Mouse (Mus musculus) MEL (cell line): ENCODE data around the gene Gm49336. TPM values are rescaled to one million over a fixed set of nuclear protein-coding genes. Genes with fewer than 3 reads are reported as not detected.

Experiments used
- DNase-seq: peaks from one replicate; pipeline ENCODE4 v3.0.0; 2011; ENCODE audit warnings: low read depth, low spot score
- H3K27ac ChIP-seq: 2 replicates; pipeline ENCODE4 v1.5.1; 2012; ENCODE audit warnings: low read depth, mild to moderate bottlenecking, control low read depth, low read length, moderate library complexity; ENCODE audit not compliant: control insufficient read depth
- H3K27me3 ChIP-seq, 2 experiments: fragments of 150-350 bp in 1 of 2; sonication (generic) in 1 of 2; 2 replicates each; pipeline ENCODE4 v1.6.1; 2012; ENCODE audit warnings: low read length in 2 of 2, mild to moderate bottlenecking in 2 of 2, improper control_type of control experiment in 1 of 2, moderate library complexity in 1 of 2; ENCODE audit not compliant: insufficient read depth in 2 of 2, control insufficient read depth in 1 of 2
- H3K36me3 ChIP-seq, 2 experiments: 2 replicates each; pipeline ENCODE4 v1.6.1; 2012 to 2014; ENCODE audit warnings: low read length in 2 of 2, improper control_type of control experiment in 1 of 2, inconsistent platforms in 1 of 2, mild to moderate bottlenecking in 1 of 2; ENCODE audit not compliant: insufficient read depth in 2 of 2, control insufficient read depth in 1 of 2
- H3K4me1 ChIP-seq, 2 experiments: fragments of 150-350 bp in 1 of 2; sonication (generic) in 1 of 2; 2 replicates each; pipeline ENCODE4 v1.6.1; 2012; ENCODE audit warnings: low read length in 2 of 2, improper control_type of control experiment in 1 of 2, mild to moderate bottlenecking in 1 of 2; ENCODE audit not compliant: insufficient read depth in 2 of 2, control insufficient read depth in 1 of 2
- H3K4me3 ChIP-seq, 2 experiments: fragments of 150-350 bp in 1 of 2; sonication (generic) in 1 of 2; 2 replicates each; pipeline ENCODE4 v1.5.1; 2012; ENCODE audit warnings: low read depth in 2 of 2, low read length in 2 of 2, mild to moderate bottlenecking in 2 of 2, moderate library complexity in 2 of 2, control low read depth in 1 of 2, improper control_type of control experiment in 1 of 2; ENCODE audit not compliant: control insufficient read depth in 1 of 2, insufficient read depth in 1 of 2
- H3K79me2 ChIP-seq: 2 replicates; pipeline ENCODE4 v1.6.1; 2012; ENCODE audit warnings: mild to moderate bottlenecking, low read length, moderate library complexity; ENCODE audit not compliant: control insufficient read depth, poor library complexity, insufficient read depth
- H3K9ac ChIP-seq: 2 replicates; pipeline ENCODE4 v1.6.1; 2012; ENCODE audit warnings: low read depth, mild to moderate bottlenecking, control low read depth, low read length, moderate library complexity; ENCODE audit not compliant: control insufficient read depth, poor library complexity, severe bottlenecking
- H3K9me3 ChIP-seq: fragments of 150-350 bp; sonication (generic); replicated peaks from 2 replicates; pipeline ENCODE4 v1.6.1; 2012; ENCODE audit warnings: mild to moderate bottlenecking, low read length, improper control_type of control experiment, moderate library complexity; ENCODE audit not compliant: insufficient read depth
- BHLHE40 ChIP-seq: IDR thresholded peaks from 2 replicates; pipeline ENCODE4 v1.6.1; 2012; ENCODE audit warnings: low read depth, mild to moderate bottlenecking, inconsistent platforms, low read length, improper control_type of control experiment, borderline replicate concordance
- E2F4 ChIP-seq: IDR thresholded peaks from 2 replicates; pipeline ENCODE4 v1.6.1; 2011; ENCODE audit warnings: low read depth, low read length, improper control_type of control experiment, borderline replicate concordance
- ELF1 ChIP-seq: IDR thresholded peaks from 2 replicates; pipeline ENCODE4 v1.6.1; 2014; ENCODE audit warnings: low read depth, mild to moderate bottlenecking, inconsistent platforms, low read length, improper control_type of control experiment, moderate library complexity
- EP300 ChIP-seq, 2 experiments: IDR thresholded peaks; 2 replicates each; pipeline ENCODE4 v1.6.1; 2011; ENCODE audit warnings: improper control_type of control experiment in 2 of 2, low read length in 2 of 2, low read depth in 1 of 2, mild to moderate bottlenecking in 1 of 2
- GABPA ChIP-seq: IDR thresholded peaks from 2 replicates; pipeline ENCODE4 v1.6.1; 2012; ENCODE audit warnings: low read depth, mild to moderate bottlenecking, inconsistent platforms, low read length, improper control_type of control experiment, moderate library complexity
- GATA1 ChIP-seq: IDR thresholded peaks from 2 replicates; pipeline ENCODE4 v1.6.1; 2011; ENCODE audit warnings: low read depth, low read length, improper control_type of control experiment
- JUND ChIP-seq: IDR thresholded peaks from 2 replicates; pipeline ENCODE4 v1.6.1; 2011; ENCODE audit warnings: low read depth, mild to moderate bottlenecking, improper control_type of control experiment, low read length
- MAFK ChIP-seq: IDR thresholded peaks from 2 replicates; pipeline ENCODE4 v1.6.1; 2011; ENCODE audit warnings: low read depth, mild to moderate bottlenecking, low read length, improper control_type of control experiment, borderline replicate concordance
- MAX ChIP-seq: IDR thresholded peaks from 2 replicates; pipeline ENCODE4 v1.6.1; 2011; ENCODE audit warnings: low read length, improper control_type of control experiment
- MXI1 ChIP-seq: IDR thresholded peaks from 2 replicates; pipeline ENCODE4 v1.6.1; 2011; ENCODE audit warnings: mild to moderate bottlenecking, low read depth, low read length, improper control_type of control experiment
- MYB ChIP-seq: IDR thresholded peaks from 2 replicates; pipeline ENCODE4 v1.6.1; 2011; ENCODE audit warnings: mild to moderate bottlenecking, low read depth, low read length, improper control_type of control experiment
- MYC ChIP-seq: IDR thresholded peaks from 2 replicates; pipeline ENCODE4 v1.6.1; 2011; ENCODE audit warnings: low read depth, mild to moderate bottlenecking, low read length, improper control_type of control experiment, moderate library complexity
- NELFE ChIP-seq: IDR thresholded peaks from 2 replicates; pipeline ENCODE4 v1.6.1; 2011; ENCODE audit warnings: low read depth, low read length, improper control_type of control experiment
- NRF1 ChIP-seq: IDR thresholded peaks from 2 replicates; pipeline ENCODE4 v1.6.1; 2014; ENCODE audit warnings: low read depth, mild to moderate bottlenecking, inconsistent platforms, low read length, improper control_type of control experiment, moderate library complexity; ENCODE audit not compliant: poor library complexity, insufficient read depth, severe bottlenecking
- POLR2AphosphoS2 ChIP-seq: IDR thresholded peaks from 2 replicates; pipeline ENCODE4 v1.6.1; 2011; ENCODE audit warnings: low read length, improper control_type of control experiment
- POLR2AphosphoS5 ChIP-seq: IDR thresholded peaks from 2 replicates; pipeline ENCODE4 v1.6.1; 2012; ENCODE audit warnings: low read depth, borderline replicate concordance, mild to moderate bottlenecking, inconsistent platforms, low read length, moderate library complexity, mixed read lengths
- SIN3A ChIP-seq: IDR thresholded peaks from 2 replicates; pipeline ENCODE4 v1.6.1; 2012; ENCODE audit warnings: low read length, improper control_type of control experiment, inconsistent platforms
- TBP ChIP-seq: IDR thresholded peaks from 2 replicates; pipeline ENCODE4 v1.8.0; 2011; ENCODE audit warnings: low read depth, low read length, improper control_type of control experiment
- TCF12 ChIP-seq: IDR thresholded peaks from 2 replicates; pipeline ENCODE4 v1.6.1; 2014; ENCODE audit warnings: low read depth, mild to moderate bottlenecking, inconsistent platforms, low read length, improper control_type of control experiment, moderate library complexity
- UBTF ChIP-seq: IDR thresholded peaks from 2 replicates; pipeline ENCODE4 v1.6.1; 2012; ENCODE audit warnings: low read depth, mild to moderate bottlenecking, inconsistent platforms, low read length, improper control_type of control experiment, moderate library complexity, borderline replicate concordance; ENCODE audit not compliant: insufficient read depth
- USF1 ChIP-seq: IDR thresholded peaks from 2 replicates; pipeline ENCODE4 v1.6.1; 2014; ENCODE audit warnings: low read depth, mild to moderate bottlenecking, inconsistent platforms, low read length, improper control_type of control experiment, moderate library complexity
- ZC3H11A ChIP-seq: IDR thresholded peaks from 2 replicates; pipeline ENCODE4 v1.6.1; 2012; ENCODE audit warnings: low read depth, mild to moderate bottlenecking, inconsistent platforms, low read length, improper control_type of control experiment
- ZKSCAN1 ChIP-seq: IDR thresholded peaks from 2 replicates; pipeline ENCODE4 v1.6.1; 2012; ENCODE audit warnings: low read depth, mild to moderate bottlenecking, inconsistent platforms, low read length, improper control_type of control experiment, moderate library complexity
- ZMIZ1 ChIP-seq: IDR thresholded peaks from 2 replicates; pipeline ENCODE4 v1.6.1; 2012; ENCODE audit warnings: low read depth, mild to moderate bottlenecking, inconsistent platforms, low read length, improper control_type of control experiment, moderate library complexity
- polyA plus RNA-seq, 2 experiments: library from polyadenylated mRNA; stranded (reverse) in 1 of 2; unstranded in 1 of 2; fragments of >175 nt in 1 of 2; fragments of >200 nt in 1 of 2; gene quantifications; 2 replicates each; pipeline versions ENCODE4 v1.2.1 to v1.2.4; 2012; ENCODE audit warnings: low replicate concordance in 2 of 2, low read depth in 1 of 2; ENCODE audit not compliant: insufficient read length in 2 of 2, insufficient read depth in 1 of 2, missing spikeins in 1 of 2
- total RNA-seq: library from RNA; depleted of rRNA; stranded (reverse); fragments of 300-350 nt; gene quantifications from 2 replicates; pipeline ENCODE4 v1.2.3, GENCODE M21; 2012

The Gm49336 gene
- total and polyA plus RNA-seq, 3 experiments = 37.1 to 87.9 (median 59.9) TPM

- Histone ChIP-seq H3K79me2 (peaks cover 47% of the 10 kb centered on the region), H3K9ac (peak overlapping the region; percentile 100), H3K9me3 (no peaks in the 10 kb centered on the region), H3K4me1 (peaks cover 19 to 28% of the 10 kb centered on the region in 2 experiments), H3K36me3 (peaks cover 7 to 42% of the 10 kb centered on the region in 2 experiments), H3K4me3 (peak overlapping the region; percentile 83 to 100), H3K27ac (peak overlapping the region; percentile 80), H3K27me3 (no peaks in the 10 kb centered on the region)
- TF ChIP-seq EP300 (IDR thresholded peaks at IDR 0.05; ENCODE audit: low read depth in 1 of 2, low read length in 2 of 2) (peak in 1 of 2 experiments; percentile 30; a peak in 1 of 4 replicates), NELFE (no peak), MAX (peak; percentile 36; the same call in 1 of the 2 replicates), MYC (peak; percentile 52; the same call in 1 of the 2 replicates), TCF12 (no peak), ZMIZ1 (no peak), MXI1 (peak; percentile 15; the same call in 1 of the 2 replicates), ELF1 (no peak), JUND (peak; percentile 59; the same call in 1 of the 2 replicates), POLR2AphosphoS5 (no peak), GATA1 (no peak)
- peak; percentile 50 for DNase-seq
Measured at GRCm38 (mm10) chr14:60250366-60250765, 941 bp downstream of the Gm49336 start.

- no peak overlapping the region for H3K4me3 ChIP-seq
- H3K27ac ChIP-seq = no peak overlapping the region
- TF ChIP-seq USF1 (no peak), SIN3A (no peak), MXI1 (no peak), BHLHE40 (no peak), MAX (no peak), ZMIZ1 (no peak), GATA1 (no peak), ZKSCAN1 (no peak), UBTF (no peak), ELF1 (no peak), POLR2AphosphoS2 (no peak), EP300 (IDR thresholded peaks at IDR 0.05; ENCODE audit: low read depth in 1 of 2, low read length in 2 of 2) (no peak), ZC3H11A (no peak), MAFK (no peak), NRF1 (no peak), E2F4 (no peak), GABPA (no peak), MYB (no peak), TBP (no peak)
Measured at GRCm38 (mm10) chr14:60238551-60238950, 12.8 kb downstream of the Gm49336 start.

More at GRCm38 (mm10) chr14:60238551-60238950, 12.8 kb downstream of the Gm49336 start:
- no peak overlapping the region for H3K9ac ChIP-seq
- no peaks in the 10 kb centered on the region for H3K9me3 ChIP-seq
- no peaks in the 10 kb centered on the region for H3K27me3 ChIP-seq
- H3K36me3 ChIP-seq = peaks cover 9 to 64% of the 10 kb centered on the region in 2 experiments
- H3K79me2 ChIP-seq = no peaks in the 10 kb centered on the region; the same call in 1 of the 2 replicates
- H3K4me1 ChIP-seq = no peaks in the 10 kb centered on the region; a peak in 1 of 4 replicates
- no peak for DNase-seq
